Mouse (Mus musculus) cerebellum, adult 2 months (tissue): ENCODE data around the gene Lrrc75b.

Experiments used
- CTCF ChIP-seq: fragments of 200-500 bp; IDR thresholded peaks from 2 replicates; pipeline ENCODE4 v1.5.1; 2011; ENCODE audit warnings: low read depth, mild to moderate bottlenecking, control low read depth, low read length, moderate library complexity, borderline replicate concordance; ENCODE audit not compliant: insufficient read depth
- POLR2A ChIP-seq: fragments of 200-500 bp; IDR thresholded peaks from 2 replicates; pipeline ENCODE4 v1.6.1; 2011; ENCODE audit warnings: low read length, control low read depth, borderline replicate concordance; ENCODE audit not compliant: insufficient read depth

DNA sequence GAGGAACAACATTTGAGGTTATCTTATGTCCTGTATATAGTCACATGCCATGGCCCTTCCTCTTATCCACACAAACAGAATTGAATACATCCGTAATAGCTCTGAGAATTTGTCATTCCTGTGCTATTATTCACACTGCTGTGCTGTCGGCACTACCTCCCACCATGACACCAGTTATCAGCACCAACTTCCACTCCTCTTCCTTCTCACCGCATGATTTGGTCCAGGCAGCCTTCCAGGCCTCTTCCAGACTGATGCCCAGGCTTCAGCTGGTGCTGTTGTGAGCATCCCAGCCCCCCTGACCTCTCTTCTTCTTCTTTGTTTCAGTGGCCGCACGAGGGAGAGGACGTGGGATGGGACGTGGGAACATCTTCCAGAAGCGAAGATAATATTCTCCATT, 25.2 kb downstream of the Lrrc75b start:
- TF ChIP-seq CTCF (no peak), POLR2A (no peak)
